Mouse (Mus musculus) limb, embryonic 11.5 days (tissue): ENCODE results near the gene Pirb. TPM values are rescaled to one million over a fixed set of nuclear protein-coding genes. Genes with fewer than 3 reads are reported as not detected.
A peak's percentile ranks its signal among the peaks of the same experiment; 100 is the strongest.

Experiments used
- ATAC-seq: fragments of 200-750 bp; cut with Nextera tagmentation; 2 replicates; pipeline ENCODE4 v1.8.0; 2017; ENCODE audit warnings: low read depth; ENCODE audit not compliant: insufficient number of reproducible peaks, low FRiP score, low TSS enrichment
- DNase-seq: peaks from one replicate; pipeline ENCODE4 v3.0.0-alpha.2; 2015; ENCODE audit warnings: low spot score
- H3K27ac ChIP-seq: fragments of 300-500 bp; sonication (generic); replicated peaks from 2 replicates; pipeline ENCODE4 v1.5.1; 2014; ENCODE audit warnings: low read depth, mild to moderate bottlenecking, low read length
- H3K27me3 ChIP-seq: fragments of 300-500 bp; sonication (generic); 2 replicates; pipeline ENCODE4 v1.6.1; 2014; ENCODE audit warnings: mild to moderate bottlenecking, low read length, mixed read lengths; ENCODE audit not compliant: control insufficient read depth, insufficient read depth
- H3K36me3 ChIP-seq: fragments of 300-500 bp; sonication (generic); 2 replicates; pipeline ENCODE4 v1.6.1; 2014; ENCODE audit warnings: mild to moderate bottlenecking, low read length, moderate library complexity, mixed read lengths; ENCODE audit not compliant: control insufficient read depth, insufficient read depth
- H3K4me1 ChIP-seq: fragments of 300-500 bp; sonication (generic); 2 replicates; pipeline ENCODE4 v1.6.1; 2014; ENCODE audit warnings: low read length, mixed read lengths; ENCODE audit not compliant: control insufficient read depth, insufficient read depth
- H3K4me2 ChIP-seq: fragments of 300-500 bp; sonication (generic); 2 replicates; pipeline ENCODE4 v1.6.1; 2014; ENCODE audit warnings: low read depth, mild to moderate bottlenecking, moderate library complexity; ENCODE audit not compliant: severe bottlenecking
- H3K4me3 ChIP-seq: fragments of 300-500 bp; sonication (generic); 2 replicates; pipeline ENCODE4 v1.5.1; 2014; ENCODE audit warnings: low read depth, low read length
- H3K9ac ChIP-seq: fragments of 300-500 bp; sonication (generic); 2 replicates; pipeline ENCODE4 v1.6.1; 2014; ENCODE audit warnings: mild to moderate bottlenecking, low read length
- H3K9me3 ChIP-seq: fragments of 300-500 bp; sonication (generic); 2 replicates; pipeline ENCODE4 v1.6.1; 2016; ENCODE audit warnings: low read length; ENCODE audit not compliant: control insufficient read depth
- WGBS: fragments of 180-500 bp; shearing (Covaris S2); extraction: QIAGEN DNeasy Blood & Tissue Kit; methylation state at CpG from one replicate; pipeline ENCODE4 v1.1.7; 2014; 5-methylcytosine and 5-hydroxymethylcytosine counted together
- polyA plus RNA-seq: library from polyadenylated mRNA; unstranded; fragments of >200 nt; fragmentation: Nextera tagmentation; extraction: Ambion mirVana; gene quantifications from 2 replicates; pipeline ENCODE4 v1.2.1, GENCODE M21; 2014

Pirb gene
- polyA plus RNA-seq, 1 experiment from 2014 or later = not detected

DNA sequence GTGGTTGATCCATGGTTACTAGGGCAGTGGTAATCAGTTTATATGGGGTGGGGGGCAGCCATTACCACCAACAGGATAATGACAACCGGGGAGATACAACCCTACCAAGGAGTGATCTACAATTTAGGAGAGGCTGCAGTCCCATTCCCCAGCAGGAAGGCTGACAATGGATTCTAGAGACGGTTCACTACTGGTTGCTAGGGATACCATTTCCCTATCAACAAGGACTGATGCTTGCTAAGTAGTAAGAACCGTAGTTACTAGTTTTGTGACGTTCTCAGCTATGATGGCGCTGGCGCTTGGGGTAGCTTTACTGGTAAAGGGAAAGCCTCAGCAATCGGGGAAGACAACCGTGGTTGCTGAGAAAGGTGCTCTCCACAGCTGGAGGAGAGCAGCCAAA, 35.5 kb downstream of the Pirb start:
- Histone ChIP-seq H3K27ac (no peak overlapping the region), H3K4me1 (no peaks in the 10 kb centered on the region), H3K27me3 (no peaks in the 10 kb centered on the region), H3K4me3 (no peak overlapping the region), H3K9ac (no peak overlapping the region), H3K36me3 (peaks cover 8% of the 10 kb centered on the region; the same call in 1 of the 2 replicates), H3K4me2 (no peak overlapping the region), H3K9me3 (no peaks in the 10 kb centered on the region)
- no peak for DNase-seq
- ATAC-seq = no peak
- 90% methylated on average over 8 of the region's 8 CpGs for WGBS

DNA sequence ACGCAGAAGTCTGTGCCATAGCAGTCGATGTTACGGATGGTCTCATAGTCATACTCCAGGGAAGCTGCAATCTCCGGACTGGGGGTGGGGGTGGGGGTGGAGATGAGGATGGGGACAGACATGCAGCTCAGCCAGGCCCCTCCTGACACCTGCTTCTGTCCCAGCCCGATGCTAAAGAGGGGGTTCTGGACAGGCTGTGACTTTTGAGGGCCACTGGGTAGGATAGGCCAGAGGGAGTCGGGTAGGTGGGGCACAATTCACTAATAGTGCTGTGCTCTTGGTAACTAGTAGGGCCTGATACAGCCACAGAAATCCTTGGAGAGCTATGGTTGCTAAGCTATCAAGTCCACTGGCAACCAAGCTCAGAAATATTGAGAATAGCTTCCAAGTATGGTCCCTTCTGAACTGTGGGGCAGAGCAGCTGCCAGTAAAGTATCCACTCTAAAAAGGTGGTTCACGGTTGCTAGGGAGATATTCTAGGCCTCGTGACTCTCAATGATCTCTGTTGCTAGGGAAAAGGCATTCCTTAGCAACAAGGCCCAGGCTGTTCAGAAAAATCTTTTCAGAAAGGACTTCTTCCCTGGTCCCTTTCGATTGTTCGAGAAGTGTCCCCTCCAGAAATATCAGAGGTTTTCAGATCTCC, 36.2 kb downstream of the Pirb start:
- Histone ChIP-seq H3K9ac (no peak overlapping the region), H3K27ac (no peak overlapping the region), H3K9me3 (no peaks in the 10 kb centered on the region), H3K4me2 (no peak overlapping the region), H3K4me3 (no peak overlapping the region), H3K36me3 (peaks cover 8% of the 10 kb centered on the region; the same call in 1 of the 2 replicates), H3K27me3 (no peaks in the 10 kb centered on the region), H3K4me1 (no peaks in the 10 kb centered on the region)
- ATAC-seq = no peak
- 86% methylated on average over 10 of the region's 10 CpGs for WGBS
- no peak for DNase-seq

DNA sequence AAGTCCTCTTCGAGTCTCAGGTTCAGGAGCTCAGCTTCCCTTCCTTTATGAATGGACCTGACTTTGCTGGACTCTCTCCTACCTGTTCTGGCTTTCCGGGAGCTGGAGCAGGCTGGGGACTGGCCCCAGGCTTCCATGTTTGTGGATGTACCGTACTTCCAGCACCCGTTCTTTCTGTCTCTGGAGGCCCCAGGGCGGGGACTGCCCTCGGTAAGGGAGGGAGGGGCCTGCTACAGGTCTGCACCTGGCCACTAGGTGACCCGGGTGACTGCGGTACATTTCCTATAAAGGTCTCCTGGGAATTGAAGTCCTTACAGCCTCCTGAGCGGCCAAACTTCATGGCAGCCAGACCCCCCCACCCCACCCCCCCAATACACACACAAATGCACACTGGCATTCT, 42.8 kb downstream of the Pirb start, which contains the start of gene Tmc4:
Gene Tmc4, minus strand, starts transcription at position 212 of the 400 bp plus-strand sequence.
- no peaks in the 10 kb centered on the region for H3K27me3 ChIP-seq
- no peaks in the 10 kb centered on the region for H3K36me3 ChIP-seq
- no peak within 1 kb of the TSS for H3K4me3 ChIP-seq
- no peak within 1 kb of the TSS for H3K27ac ChIP-seq
- 47% methylated on average over 9 of the region's 9 CpGs for WGBS
- ATAC-seq = no peak
- H3K9me3 ChIP-seq = no peaks in the 10 kb centered on the region
- H3K9ac ChIP-seq = no peak within 1 kb of the TSS
- no peak within 1 kb of the TSS for H3K4me2 ChIP-seq
- no peak for DNase-seq
- no peaks in the 10 kb centered on the region for H3K4me1 ChIP-seq

DNA sequence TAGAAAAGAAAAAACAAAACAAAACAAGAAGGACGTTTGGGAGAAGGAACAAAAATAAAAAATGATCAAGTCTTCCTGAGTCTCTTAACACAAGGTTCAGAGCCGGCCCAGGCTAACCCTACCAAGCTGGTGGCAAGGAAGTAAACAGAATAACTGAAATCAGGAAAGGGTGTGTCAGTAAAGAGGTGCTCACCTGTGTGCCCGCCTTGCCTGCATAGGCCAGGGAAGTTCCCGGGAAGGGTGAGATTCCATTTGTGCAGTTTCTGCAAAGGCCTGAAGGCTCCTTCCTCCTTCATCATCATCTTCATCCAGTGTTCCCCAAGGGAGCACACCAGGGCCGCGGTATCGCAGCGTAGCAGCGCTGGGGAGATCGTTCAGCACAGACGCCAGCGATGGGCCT, 43.8 kb downstream of the Pirb start:
- Histone ChIP-seq H3K27me3 (no peaks in the 10 kb centered on the region), H3K4me2 (no peak overlapping the region), H3K36me3 (no peaks in the 10 kb centered on the region), H3K27ac (no peak overlapping the region), H3K9me3 (no peaks in the 10 kb centered on the region), H3K4me3 (no peak overlapping the region), H3K4me1 (no peaks in the 10 kb centered on the region), H3K9ac (no peak overlapping the region)
- DNase-seq = no peak
- WGBS = 92% methylated on average over 12 of the region's 12 CpGs
- no peak for ATAC-seq

DNA sequence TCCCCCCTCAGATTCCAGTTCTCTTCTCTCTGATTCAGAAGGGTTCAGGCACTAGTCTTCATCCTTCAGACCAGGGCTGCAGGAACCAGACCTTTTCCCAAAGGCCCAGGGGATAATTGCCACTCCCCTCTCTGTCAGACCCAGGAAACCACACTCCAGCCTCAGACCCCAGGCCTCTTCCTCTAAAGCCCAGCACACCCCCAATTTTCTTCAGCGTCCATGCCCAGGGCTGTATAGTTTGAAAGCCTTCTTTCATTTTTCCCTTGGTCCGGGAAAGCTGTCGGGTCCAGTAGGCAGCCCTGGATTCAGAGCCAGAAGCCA, 45.0 kb downstream of the Pirb start:
- H3K4me3 ChIP-seq = no peak overlapping the region
- H3K27ac ChIP-seq = no peak overlapping the region
- WGBS = 84% methylated on average over 3 of the region's 3 CpGs
- no peaks in the 10 kb centered on the region for H3K27me3 ChIP-seq
- ATAC-seq = no peak
- no peak overlapping the region for H3K4me2 ChIP-seq
- no peaks in the 10 kb centered on the region for H3K9me3 ChIP-seq
- H3K4me1 ChIP-seq = no peaks in the 10 kb centered on the region
- no peak overlapping the region for H3K9ac ChIP-seq
- H3K36me3 ChIP-seq = no peaks in the 10 kb centered on the region
- no peak for DNase-seq

DNA sequence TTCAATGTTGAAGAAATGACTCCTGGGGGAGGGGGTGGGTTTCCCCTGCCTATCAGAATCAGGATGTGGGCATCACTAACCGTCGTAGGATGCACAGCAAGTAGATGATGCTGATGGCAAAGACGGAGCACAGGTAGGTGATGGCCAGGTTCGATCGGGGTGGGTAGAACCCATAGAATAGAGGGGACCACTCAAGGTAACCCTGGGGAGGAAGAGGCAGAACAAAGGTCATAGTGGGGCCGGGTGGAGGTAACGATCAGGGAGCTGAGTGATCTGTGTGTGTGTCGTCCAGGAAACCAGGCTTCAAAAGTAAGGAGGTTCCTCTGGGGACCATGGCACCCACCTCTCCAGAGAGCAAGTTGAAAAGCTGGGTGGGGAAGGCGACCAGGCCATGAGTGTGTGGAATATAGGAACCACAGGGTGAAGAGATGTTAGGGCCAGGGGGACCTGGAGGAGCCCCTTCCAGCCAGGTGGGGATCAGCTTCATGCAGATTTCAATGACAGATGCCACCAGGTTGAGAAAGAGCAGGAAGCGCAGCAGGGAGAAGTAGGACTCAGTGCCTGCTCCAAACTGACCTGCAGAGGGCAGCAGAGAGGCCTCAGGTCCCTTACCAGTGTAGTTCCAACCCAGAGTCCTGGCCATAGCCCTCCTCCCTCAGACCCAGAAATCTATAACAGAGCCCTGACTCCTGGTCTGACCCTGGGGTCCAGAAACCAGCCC, 45.5 kb downstream of the Pirb start:
- no peaks in the 10 kb centered on the region for H3K27me3 ChIP-seq
- no peak overlapping the region for H3K4me2 ChIP-seq
- no peaks in the 10 kb centered on the region for H3K4me1 ChIP-seq
- no peak overlapping the region for H3K27ac ChIP-seq
- H3K9me3 ChIP-seq = no peaks in the 10 kb centered on the region
- H3K9ac ChIP-seq = no peak overlapping the region
- ATAC-seq (peak; percentile 42; the same call in 1 of the 2 replicates), DNase-seq (peak; percentile 85)
- no peaks in the 10 kb centered on the region for H3K36me3 ChIP-seq
- no peak overlapping the region for H3K4me3 ChIP-seq
- 69% methylated on average over 10 of the region's 10 CpGs for WGBS

DNA sequence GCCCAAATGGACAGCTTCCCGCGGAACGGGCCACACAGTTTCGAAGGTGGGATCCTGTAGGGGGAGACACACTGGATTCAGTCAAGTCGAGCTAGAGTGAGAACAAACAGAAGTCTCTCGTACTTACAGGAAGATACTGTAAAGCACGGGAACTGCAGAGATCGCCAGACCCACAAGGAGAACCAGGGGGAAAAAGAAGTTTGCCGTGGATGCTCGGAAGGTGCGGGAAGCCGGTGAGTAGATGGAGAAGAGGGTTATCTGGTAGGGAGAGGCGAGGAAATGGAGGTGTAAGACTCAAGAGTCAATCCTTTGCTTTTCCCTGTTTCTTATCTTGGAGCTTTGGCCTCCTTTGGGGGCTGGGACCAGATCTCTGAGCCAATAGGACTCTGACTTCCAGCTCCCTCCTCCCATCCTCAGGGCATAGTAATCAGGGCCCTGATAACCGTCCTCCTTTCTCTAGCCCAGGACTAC, 53.2 kb downstream of the Pirb start:
- DNase-seq (peak; percentile 24), ATAC-seq (no peak)
- H3K4me3 ChIP-seq = no peak overlapping the region
- H3K4me2 ChIP-seq = no peak overlapping the region
- H3K27ac ChIP-seq = no peak overlapping the region
- H3K27me3 ChIP-seq = no peaks in the 10 kb centered on the region
- 14% methylated on average over 14 of the region's 14 CpGs for WGBS
- H3K9me3 ChIP-seq = no peaks in the 10 kb centered on the region
- H3K4me1 ChIP-seq = no peaks in the 10 kb centered on the region
- H3K9ac ChIP-seq = no peak overlapping the region
- 0 out of 2 replicates have a peak, but pooled peaks cover 3% of the 10 kb centered on the region for H3K36me3 ChIP-seq

DNA sequence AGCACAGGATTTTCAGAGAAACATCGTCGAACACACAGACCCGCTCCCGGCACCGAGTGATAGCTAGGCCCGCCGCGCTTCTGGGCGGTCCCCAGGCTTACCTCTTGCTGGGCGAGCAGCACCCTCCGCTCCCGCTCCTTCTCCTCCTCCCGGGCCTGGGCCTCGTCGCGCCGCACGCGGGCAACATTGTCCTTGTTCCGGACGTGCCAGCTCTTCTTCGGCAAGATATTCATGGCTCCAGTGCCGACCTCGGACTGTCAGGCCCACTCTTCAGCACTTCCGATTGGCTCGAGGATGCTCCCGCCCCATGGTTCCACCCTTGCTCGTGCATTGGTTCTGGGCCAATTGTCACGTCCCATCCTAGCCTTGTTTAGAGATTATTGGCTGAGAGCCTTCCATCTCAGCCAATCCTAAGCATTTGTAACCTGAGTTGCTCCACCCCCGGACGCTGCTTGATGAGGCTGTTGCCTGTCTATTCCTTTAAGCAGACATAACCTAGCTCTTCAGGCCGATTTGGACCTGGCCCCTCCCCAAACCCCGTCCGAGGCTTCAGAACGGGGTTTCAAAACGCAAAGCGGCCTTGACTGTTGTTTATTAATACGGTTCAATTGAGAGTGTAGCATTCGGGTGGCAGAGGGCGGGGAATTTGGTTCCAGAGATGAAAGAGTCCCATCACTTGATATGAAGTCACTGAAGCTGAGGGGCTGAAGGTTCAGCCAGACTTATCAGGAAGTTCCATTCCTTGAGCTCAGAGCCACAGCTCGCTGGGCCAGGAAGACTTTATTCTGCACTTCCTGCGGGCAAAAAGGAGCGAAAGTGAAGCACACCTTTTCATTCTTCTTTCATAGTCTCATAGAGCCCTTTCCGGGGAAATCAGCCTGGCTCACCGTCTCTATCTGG, 54.7 kb downstream of the Pirb start, which contains the start of gene Leng1:
Gene Leng1, minus strand, starts transcription at position 626 of the 900 bp plus-strand sequence.
- H3K9me3 ChIP-seq = no peaks in the 10 kb centered on the region
- peak within 1 kb of the TSS; percentile 71 for H3K9ac ChIP-seq
- ATAC-seq = peak; percentile 97
- DNase-seq = peak; percentile 91
- 4% methylated on average over 45 of the region's 45 CpGs for WGBS
- peak within 1 kb of the TSS; percentile 55 for H3K4me2 ChIP-seq
- H3K36me3 ChIP-seq = peaks cover 6% of the 10 kb centered on the region
- peak within 1 kb of the TSS; percentile 5; the same call in 1 of the 2 replicates for H3K27ac ChIP-seq
- peak within 1 kb of the TSS; percentile 69 for H3K4me3 ChIP-seq
- no peaks in the 10 kb centered on the region for H3K4me1 ChIP-seq
- H3K27me3 ChIP-seq = no peaks in the 10 kb centered on the region
